Mouse (Mus musculus) lung, embryonic 16.5 days (tissue): ENCODE measurements around the gene Syce3. TPM values are rescaled to one million over a fixed set of nuclear protein-coding genes. Genes with fewer than 3 reads are reported as not detected.

Experiments used
- ATAC-seq: fragments of 200-750 bp; cut with Nextera tagmentation; 2 replicates; pipeline ENCODE4 v1.8.0; 2017; ENCODE audit warnings: low read depth, mild to moderate bottlenecking, moderate library complexity
- H3K27ac ChIP-seq: fragments of 300-500 bp; sonication (generic); 2 replicates; pipeline ENCODE4 v1.5.1; 2014; ENCODE audit warnings: mild to moderate bottlenecking, control low read depth, low read length
- H3K27me3 ChIP-seq: fragments of 300-500 bp; sonication (generic); 2 replicates; pipeline ENCODE4 v1.6.1; 2014; ENCODE audit warnings: low read depth, low read length, mixed read lengths; ENCODE audit not compliant: control insufficient read depth, insufficient read depth
- H3K36me3 ChIP-seq: fragments of 300-500 bp; sonication (generic); 2 replicates; pipeline ENCODE4 v1.6.1; 2014; ENCODE audit warnings: low read length; ENCODE audit not compliant: control insufficient read depth, insufficient read depth
- H3K4me1 ChIP-seq: fragments of 300-500 bp; sonication (generic); replicated peaks from 2 replicates; pipeline ENCODE4 v1.6.1; 2014; ENCODE audit warnings: low read length, mixed read lengths; ENCODE audit not compliant: control insufficient read depth, insufficient read depth
- H3K4me2 ChIP-seq: fragments of 300-500 bp; sonication (generic); 2 replicates; pipeline ENCODE4 v1.6.1; 2014; ENCODE audit warnings: low read depth, low read length, control low read depth
- H3K4me3 ChIP-seq: fragments of 300-500 bp; sonication (generic); 2 replicates; pipeline ENCODE4 v1.5.1; 2014; ENCODE audit warnings: mild to moderate bottlenecking, low read length, control low read depth
- H3K9ac ChIP-seq: fragments of 300-500 bp; sonication (generic); 2 replicates; pipeline ENCODE4 v1.6.1; 2014; ENCODE audit warnings: low read length, control low read depth
- H3K9me3 ChIP-seq: fragments of 300-500 bp; sonication (generic); 2 replicates; pipeline ENCODE4 v1.6.1; 2016; ENCODE audit warnings: low read length; ENCODE audit not compliant: control insufficient read depth
- WGBS: fragments of 180-500 bp; shearing (Covaris S2); extraction: QIAGEN DNeasy Blood & Tissue Kit; methylation state at CpG from one replicate; pipeline ENCODE4 v1.1.7; 2014; 5-methylcytosine and 5-hydroxymethylcytosine counted together
- polyA plus RNA-seq: library from polyadenylated mRNA; unstranded; fragments of >200 nt; fragmentation: Nextera tagmentation; extraction: Ambion mirVana; gene quantifications from 2 replicates; pipeline ENCODE4 v1.2.1, GENCODE M21; 2015

The Syce3 gene
- polyA plus RNA-seq, 1 experiment from 2014 or later: not detected

DNA sequence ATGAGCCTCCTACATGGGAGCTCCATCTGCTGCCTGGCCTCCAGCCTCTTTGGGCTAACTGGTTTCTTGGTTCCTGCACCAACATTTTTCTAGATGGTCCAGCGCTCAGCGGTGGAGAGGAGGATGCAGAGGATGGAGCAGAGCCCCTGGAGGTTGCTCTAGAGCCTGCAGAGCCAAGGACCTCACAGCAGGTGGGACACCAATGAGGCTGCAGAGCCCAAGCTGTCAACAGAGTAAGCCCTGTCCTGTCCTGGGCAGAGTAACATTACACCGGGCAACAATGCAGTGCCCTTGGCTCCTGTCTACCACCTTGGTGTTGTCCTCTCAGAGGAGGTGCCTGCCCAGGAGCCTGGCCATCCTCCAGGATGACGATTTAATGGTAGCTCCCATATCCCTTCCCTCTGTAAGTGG, 45.2 kb downstream of the Syce3 start:
- 91% methylated on average over 4 of the region's 4 CpGs for WGBS
- ATAC-seq: no peak
- H3K4me2 ChIP-seq: no peak overlapping the region
- H3K27me3 ChIP-seq: no peaks in the 10 kb centered on the region
- H3K9ac ChIP-seq: no peak overlapping the region
- peaks cover 82% of the 10 kb centered on the region for H3K36me3 ChIP-seq
- no peak overlapping the region for H3K4me3 ChIP-seq
- no peak overlapping the region for H3K27ac ChIP-seq
- H3K4me1 ChIP-seq: no peaks in the 10 kb centered on the region
- H3K9me3 ChIP-seq: no peaks in the 10 kb centered on the region

DNA sequence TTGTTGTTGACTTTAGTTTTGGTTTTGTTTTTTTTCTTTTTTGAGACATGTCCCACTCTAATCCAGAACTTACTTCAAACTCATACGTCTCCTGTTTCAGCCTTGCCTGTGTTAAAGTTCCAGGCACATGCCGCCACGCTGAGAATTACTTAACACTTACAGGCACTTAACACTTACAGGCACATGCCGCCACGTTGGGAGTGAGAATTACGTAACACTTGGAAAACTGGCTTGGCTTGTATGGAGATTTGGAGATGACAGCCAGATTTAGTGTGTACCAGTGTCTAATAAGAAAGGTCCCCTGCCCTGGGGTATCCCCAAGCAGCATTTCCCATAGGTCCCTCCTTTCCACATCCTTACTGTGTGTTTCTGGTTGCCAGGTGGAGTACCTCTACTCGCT, 47.3 kb downstream of the Syce3 start:
- H3K27ac ChIP-seq: no peak overlapping the region
- H3K4me3 ChIP-seq: no peak overlapping the region
- peak; percentile 68 for ATAC-seq
- no peak overlapping the region for H3K9ac ChIP-seq
- WGBS: 70% methylated on average over 7 of the region's 7 CpGs
- H3K36me3 ChIP-seq: peaks cover 67% of the 10 kb centered on the region
- H3K4me2 ChIP-seq: no peak overlapping the region
- no peaks in the 10 kb centered on the region for H3K9me3 ChIP-seq
- no peaks in the 10 kb centered on the region for H3K27me3 ChIP-seq
- H3K4me1 ChIP-seq: no peaks in the 10 kb centered on the region

DNA sequence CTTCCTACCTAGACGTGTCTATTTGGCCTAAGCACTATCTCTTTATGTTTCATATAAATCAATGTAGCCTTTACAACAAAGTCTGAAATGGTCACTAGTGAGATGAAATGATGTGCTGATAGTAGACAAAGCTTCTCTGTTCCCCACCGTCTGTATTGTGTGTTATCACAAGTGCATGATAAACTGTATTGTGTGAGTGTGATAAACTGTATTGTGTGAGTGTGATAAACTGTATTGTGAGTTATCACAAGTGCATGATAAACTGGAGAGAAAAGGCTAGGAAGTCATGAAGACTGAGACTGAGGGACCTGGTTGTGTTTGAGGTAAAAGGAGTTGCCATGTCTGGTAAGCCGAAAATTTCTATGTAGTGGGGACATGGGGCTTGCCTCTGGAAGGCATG, 51.5 kb downstream of the Syce3 start:
- H3K36me3 ChIP-seq: peaks cover 28% of the 10 kb centered on the region

DNA sequence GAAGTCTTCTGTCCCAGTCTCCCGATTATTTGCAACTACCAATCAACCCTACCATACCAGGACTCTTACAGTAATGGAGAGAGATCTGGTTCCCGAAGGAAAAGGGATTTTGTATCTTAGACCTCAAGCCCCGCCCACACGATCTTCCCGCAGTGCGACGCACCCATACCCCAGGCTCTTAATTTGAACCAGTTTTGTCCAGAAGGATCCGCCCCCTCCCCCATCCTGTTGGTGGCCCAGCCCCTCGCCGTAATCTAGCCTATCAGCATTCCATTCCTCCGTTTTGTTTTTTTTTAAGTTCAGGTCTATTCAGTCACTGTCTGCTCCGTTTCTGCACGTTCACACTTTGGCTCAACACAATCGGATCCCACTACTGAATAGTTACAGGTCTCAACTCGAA, 53.9 kb downstream of the Syce3 start:
- H3K4me1 ChIP-seq: peaks cover 15% of the 10 kb centered on the region
- H3K27ac ChIP-seq: peak overlapping the region; percentile 93
- ATAC-seq: peak; percentile 87
- no peaks in the 10 kb centered on the region for H3K27me3 ChIP-seq
- peaks cover 32% of the 10 kb centered on the region for H3K36me3 ChIP-seq
- under 1% methylated on average over 15 of the region's 15 CpGs for WGBS
- no peaks in the 10 kb centered on the region for H3K9me3 ChIP-seq
- H3K4me3 ChIP-seq: peak overlapping the region; percentile 74
- H3K4me2 ChIP-seq: peak overlapping the region; percentile 71
- H3K9ac ChIP-seq: peak overlapping the region; percentile 88

More for the DNA sequence above, 51.5 kb downstream of the Syce3 start:
- Histone ChIP-seq H3K4me1 (peaks cover 15% of the 10 kb centered on the region), H3K4me2 (no peak overlapping the region), H3K27me3 (no peaks in the 10 kb centered on the region), H3K27ac (no peak overlapping the region), H3K4me3 (no peak overlapping the region), H3K9me3 (no peaks in the 10 kb centered on the region), H3K9ac (no peak overlapping the region)
- ATAC-seq: no peak
- 62% methylated on average over 3 of the region's 3 CpGs for WGBS

DNA sequence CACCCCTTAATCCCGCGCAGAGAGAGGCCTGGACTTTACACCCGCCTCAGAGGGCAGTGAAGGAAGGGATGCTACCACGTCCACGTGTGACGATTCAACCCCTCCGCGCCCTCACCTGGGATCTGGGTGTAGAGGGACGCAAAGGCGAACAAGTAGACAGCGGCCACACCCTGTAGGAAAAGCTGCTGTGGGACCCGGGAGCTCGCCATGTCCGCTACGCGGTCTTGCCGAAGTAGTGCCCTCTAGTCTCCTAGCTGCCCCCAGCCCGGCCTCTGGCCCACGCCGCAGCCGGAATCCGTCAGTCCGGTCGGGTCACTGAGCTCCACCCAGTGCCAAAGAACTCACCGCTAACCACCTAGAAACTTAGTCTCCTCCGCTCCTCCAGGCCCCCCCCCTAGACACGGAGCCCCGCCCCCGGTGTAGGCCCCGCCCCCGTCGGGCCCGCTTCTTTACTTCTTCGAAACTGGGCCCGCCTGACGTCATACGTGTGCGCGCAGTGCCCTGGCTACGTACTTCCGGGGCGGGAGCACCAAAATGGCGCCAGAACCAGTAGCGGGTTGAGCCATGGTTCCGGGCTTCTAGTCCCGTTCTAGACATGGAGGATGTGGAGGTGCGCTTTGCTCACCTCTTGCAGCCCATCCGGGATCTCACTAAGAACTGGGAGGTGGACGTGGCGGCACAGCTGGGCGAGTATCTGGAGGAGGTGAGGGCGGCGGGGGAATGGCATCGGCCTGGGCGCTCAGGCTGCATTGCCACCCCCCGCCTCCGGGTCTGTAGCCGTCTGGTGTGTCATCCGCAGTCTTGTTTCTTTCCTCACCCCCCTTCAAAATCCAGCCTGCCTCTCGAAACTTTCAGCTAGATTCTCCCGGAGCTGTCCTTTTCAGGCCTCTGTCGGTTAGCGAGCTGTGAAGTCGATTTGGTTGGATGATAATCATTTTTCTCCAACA, 54.8 kb downstream of the Syce3 start, which contains the start of the genes Lmf2 and Ncaph2:
Lmf2 (minus strand) TSS at position 419 of the 947 bp plus-strand sequence.
Ncaph2 (plus strand) TSS at position 479 of the 947 bp plus-strand sequence.
- WGBS: under 1% methylated on average over 59 of the region's 64 CpGs
- ATAC-seq: peak; percentile 93
- peaks cover 32% of the 10 kb centered on the region for H3K36me3 ChIP-seq

DNA sequence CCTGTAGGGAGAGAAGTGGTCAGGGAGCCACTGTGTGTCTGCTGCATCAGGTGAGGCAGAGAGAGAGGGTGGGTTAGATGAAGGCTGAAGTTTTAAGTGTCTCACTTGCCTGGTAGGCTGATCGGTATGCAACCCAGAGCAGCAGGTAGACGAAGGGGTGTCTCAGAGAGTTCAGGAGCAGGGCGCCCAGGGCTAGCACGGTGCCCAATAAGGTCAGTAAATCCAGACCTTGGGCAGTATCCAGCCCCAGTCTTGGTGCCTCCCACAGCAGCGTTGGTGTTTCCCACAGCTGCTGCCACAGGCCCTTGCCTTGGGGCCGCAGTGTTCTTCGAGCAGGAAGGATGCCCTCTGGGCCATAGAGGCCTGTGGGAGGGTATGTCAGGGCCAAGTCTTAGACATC, 55.8 kb downstream of the Syce3 start:
- no peak overlapping the region for H3K27ac ChIP-seq
- H3K9me3 ChIP-seq: no peaks in the 10 kb centered on the region
- peak overlapping the region; percentile 74 for H3K4me3 ChIP-seq
- no peak for ATAC-seq
- WGBS: 71% methylated on average over 7 of the region's 7 CpGs
- peak overlapping the region; percentile 76 for H3K4me2 ChIP-seq
- peak overlapping the region; percentile 88 for H3K9ac ChIP-seq
- H3K4me1 ChIP-seq: peaks cover 15% of the 10 kb centered on the region
- H3K27me3 ChIP-seq: no peaks in the 10 kb centered on the region
- H3K36me3 ChIP-seq: peaks cover 35% of the 10 kb centered on the region

More for the DNA sequence above, 54.8 kb downstream of the Syce3 start, which contains the start of the genes Lmf2 and Ncaph2:
- Histone ChIP-seq H3K9me3 (no peaks in the 10 kb centered on the region), H3K9ac (peak within 1 kb of the TSS; percentile 88), H3K4me1 (peaks cover 15% of the 10 kb centered on the region), H3K4me2 (peak within 1 kb of the TSS; percentile 76), H3K27me3 (no peaks in the 10 kb centered on the region), H3K4me3 (peak within 1 kb of the TSS; percentile 74), H3K27ac (peak within 1 kb of the TSS; percentile 93)

DNA sequence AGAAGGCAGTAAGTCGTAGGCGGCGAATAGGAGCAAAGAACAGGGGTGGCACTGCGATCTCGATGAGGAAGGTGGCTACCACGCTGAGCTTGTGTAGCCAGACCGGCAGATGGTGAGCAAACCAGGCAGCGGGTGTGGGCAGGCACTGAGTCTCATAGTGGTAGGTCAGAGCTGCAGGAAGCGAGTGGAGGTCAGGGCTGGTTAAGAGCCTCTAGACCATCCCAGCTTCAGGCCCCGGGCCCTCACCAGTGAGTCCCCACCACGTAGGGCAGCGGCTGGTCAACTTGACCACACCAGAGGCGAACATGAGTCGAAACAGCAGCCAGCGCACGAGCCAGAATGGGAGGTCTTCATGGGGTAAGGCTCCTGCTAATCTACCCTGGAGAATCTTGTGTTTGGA, 56.5 kb downstream of the Syce3 start:
- Histone ChIP-seq H3K9me3 (no peaks in the 10 kb centered on the region), H3K27ac (no peak overlapping the region), H3K27me3 (no peaks in the 10 kb centered on the region), H3K9ac (peak overlapping the region; percentile 88; the same call in 1 of the 2 replicates), H3K4me1 (peaks cover 15% of the 10 kb centered on the region), H3K4me2 (no peak overlapping the region), H3K36me3 (peaks cover 35% of the 10 kb centered on the region), H3K4me3 (no peak overlapping the region)
- no peak for ATAC-seq
- 94% methylated on average over 16 of the region's 16 CpGs for WGBS

DNA sequence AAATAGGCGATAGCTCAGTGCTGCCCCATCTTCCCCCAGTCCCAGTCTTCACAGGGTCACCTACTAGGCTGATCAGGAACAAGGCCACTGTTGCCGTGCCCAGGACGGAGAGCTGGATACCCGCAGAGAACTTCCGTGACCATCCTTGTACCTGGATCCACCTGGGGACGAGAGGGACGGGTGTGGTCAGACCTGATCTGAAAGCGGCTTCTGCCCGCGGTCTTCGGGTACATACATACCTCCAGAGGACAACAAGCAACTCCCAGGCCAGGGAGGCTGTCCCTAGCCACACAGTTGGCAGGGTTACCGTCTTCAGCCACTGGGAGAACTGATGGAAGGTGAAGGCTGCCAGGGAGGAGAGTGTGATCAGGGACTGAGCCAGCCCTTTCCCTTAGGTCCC, 57.5 kb downstream of the Syce3 start:
- no peaks in the 10 kb centered on the region for H3K9me3 ChIP-seq
- no peak for ATAC-seq
- H3K36me3 ChIP-seq: peaks cover 31% of the 10 kb centered on the region
- H3K4me1 ChIP-seq: peaks cover 15% of the 10 kb centered on the region
- no peak overlapping the region for H3K27ac ChIP-seq
- no peaks in the 10 kb centered on the region for H3K27me3 ChIP-seq
- WGBS: 97% methylated on average over 12 of the region's 12 CpGs
- H3K4me2 ChIP-seq: no peak overlapping the region
- no peak overlapping the region for H3K4me3 ChIP-seq
- H3K9ac ChIP-seq: no peak overlapping the region

DNA sequence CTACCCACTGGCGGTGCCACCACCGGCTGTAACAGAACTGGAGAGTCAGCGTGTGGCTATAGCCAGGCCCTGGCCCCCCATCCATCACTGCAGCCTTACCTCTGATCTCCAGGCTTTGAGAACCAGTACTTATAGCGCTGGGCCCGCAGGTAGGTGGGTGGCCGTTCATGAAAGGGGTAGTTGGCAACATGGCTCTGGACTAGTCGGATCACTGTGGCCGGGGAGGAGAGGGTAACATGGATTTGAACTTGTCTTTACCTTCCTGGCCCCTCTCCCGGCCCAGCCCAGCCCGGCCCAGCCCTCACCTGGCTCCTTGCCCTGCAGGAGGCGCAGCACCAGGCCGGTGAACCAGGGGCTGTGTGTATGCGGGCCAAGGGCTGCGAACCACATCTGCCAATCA, 58.2 kb downstream of the Syce3 start:
- ATAC-seq: no peak
- WGBS: 90% methylated on average over 14 of the region's 14 CpGs
- no peaks in the 10 kb centered on the region for H3K27me3 ChIP-seq
- H3K9ac ChIP-seq: no peak overlapping the region
- H3K4me1 ChIP-seq: peaks cover 8% of the 10 kb centered on the region
- no peak overlapping the region for H3K4me3 ChIP-seq
- H3K27ac ChIP-seq: no peak overlapping the region
- H3K36me3 ChIP-seq: peaks cover 31% of the 10 kb centered on the region
- H3K9me3 ChIP-seq: no peaks in the 10 kb centered on the region
- H3K4me2 ChIP-seq: no peak overlapping the region
